Comparison of ENCODE assay signal across 27 mouse cellular contexts in the genomic region with DNA sequence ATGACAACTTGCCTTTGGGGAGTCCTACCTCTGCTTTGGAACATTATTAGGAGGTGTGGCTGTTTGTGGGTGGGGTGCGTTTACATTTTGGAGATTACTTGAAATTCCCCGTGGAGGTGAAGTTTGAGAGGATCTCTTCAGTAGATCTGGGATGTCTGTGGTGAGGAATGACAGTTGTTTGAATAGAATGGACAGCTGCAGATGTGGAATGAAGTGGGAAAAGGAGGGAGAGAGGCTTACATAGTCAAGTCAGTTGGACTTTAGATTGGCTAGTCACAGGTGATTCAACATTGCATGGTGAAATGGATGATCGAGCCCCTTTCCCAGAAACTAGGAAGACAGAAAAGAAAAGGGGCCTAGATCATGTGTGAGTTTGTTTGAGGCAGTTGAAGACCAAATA. TPM values are rescaled to one million over a fixed set of nuclear protein-coding genes. Genes with fewer than 3 reads are reported as not detected.
DNase-seq lines count a peak whose midpoint lies in the region; ATAC-seq and TF ChIP-seq lines count a peak whose summit lies in the region.
"Had no signal": no experiment of that assay in that cellular context is flagged by ENCODE, and none has a peak within 500 bp of the region (broad histone marks: within the 10 kb centered on the region; RNA-seq: fewer than 3 reads in every experiment).

No protein-coding gene starts in this region.

- no peak for DNase-seq in heart, adult 2 months
- no peak for DNase-seq in heart, adult 8-10 months (ENCODE audit: low spot score)
- peak; percentile 37 for DNase-seq in c-Kit-positive CD71-positive TER-119-positive erythroid progenitor cells, embryonic 14.5 days (ENCODE audit: low spot score)
- DNase-seq: adrenal gland, adult 8-10 months; cerebellum, postnatal 25 days; forebrain, postnatal 0 days; gastrocnemius, postnatal 25 days; heart, adult 11 months; heart, postnatal 36 days; kidney, adult 9 months; kidney, postnatal 10 days; layer of hippocampus, postnatal 36 days; lung, postnatal 4 days; midbrain, embryonic 14.5 days; right cerebral cortex, postnatal 25 days had no signal

- TF ChIP-seq CTCF in heart, adult 2 months (IDR thresholded peaks at IDR 0.05) = no peak
- no peak for TF ChIP-seq CTCF in C2C12 (IDR thresholded peaks at IDR 0.05; ENCODE audit: control insufficient read depth, insufficient read depth, insufficient read length)

- H3K36me3 ChIP-seq in heart, adult 2 months (ENCODE audit: control insufficient read depth, insufficient read depth, low read length) = peaks cover 6% of the 10 kb centered on the region
- H3K36me3 ChIP-seq in C2C12 (ENCODE audit: control insufficient read depth, insufficient read depth) = peaks cover 2% of the 10 kb centered on the region
- no peaks in the 10 kb centered on the region; the same call in 1 of the 2 replicates for H3K36me3 ChIP-seq in liver, embryonic 16.5 days (ENCODE audit: control insufficient read depth, insufficient read depth)
- 0 out of 2 replicates have a peak, but pooled peaks cover 4% of the 10 kb centered on the region for H3K36me3 ChIP-seq in forebrain, embryonic 12.5 days (replicated peaks)
- H3K36me3 ChIP-seq in forebrain, embryonic 16.5 days (ENCODE audit: control insufficient read depth, insufficient read depth) = no peaks in the 10 kb centered on the region
- H3K36me3 ChIP-seq: lung, embryonic 15.5 days; stomach, embryonic 15.5 days had no signal

- no peak overlapping the region for H3K9ac ChIP-seq in heart, adult 2 months (ENCODE audit: low read depth, low read length)
- H3K9ac ChIP-seq in liver, embryonic 16.5 days (ENCODE audit: low read depth, low read length) = no peak overlapping the region; the same call in 1 of the 2 replicates
- H3K9ac ChIP-seq in forebrain, embryonic 12.5 days = no peak overlapping the region
- H3K9ac ChIP-seq in forebrain, embryonic 16.5 days (replicated peaks; ENCODE audit: low read depth, low read length) = no peak overlapping the region
- H3K9ac ChIP-seq: embryonic facial prominence, embryonic 15.5 days; forebrain, postnatal 0 days; hindbrain, embryonic 12.5 days; limb, embryonic 15.5 days; lung, embryonic 15.5 days; stomach, embryonic 15.5 days had no signal

- intact Hi-C loops in heart, adult 2 months (cut with DNase I) = no loop called here

- ATAC-seq in liver, embryonic 16.5 days (ENCODE audit: low read depth) = no peak
- ATAC-seq in forebrain, embryonic 12.5 days (ENCODE audit: low FRiP score) = no peak
- no peak for ATAC-seq in forebrain, embryonic 16.5 days
- ATAC-seq: forebrain, postnatal 0 days; intestine, postnatal 0 days had no signal

- peaks cover 3% of the 10 kb centered on the region; the same call in 1 of the 2 replicates for H3K79me2 ChIP-seq in heart, adult 2 months (replicated peaks; ENCODE audit: control insufficient read depth, insufficient read depth, low read length)
- H3K79me2 ChIP-seq in C2C12 (ENCODE audit: control insufficient read depth, insufficient read depth) = peaks cover 82% of the 10 kb centered on the region

- peak overlapping the region; percentile 38; the same call in 1 of the 2 replicates for H3K27ac ChIP-seq in heart, adult 2 months
- peak overlapping the region; percentile 86 for H3K27ac ChIP-seq in liver, embryonic 16.5 days (ENCODE audit: low read length)
- H3K27ac ChIP-seq in forebrain, embryonic 12.5 days = no peak overlapping the region
- no peak overlapping the region for H3K27ac ChIP-seq in forebrain, embryonic 16.5 days (ENCODE audit: low read length)
- H3K27ac ChIP-seq: embryonic facial prominence, embryonic 10.5 days; embryonic facial prominence, embryonic 15.5 days; hindbrain, embryonic 12.5 days; limb, embryonic 10.5 days; limb, embryonic 15.5 days; lung, embryonic 15.5 days; stomach, embryonic 15.5 days had no signal

- peak overlapping the region; percentile 60 for H3K4me2 ChIP-seq in liver, embryonic 16.5 days (ENCODE audit: low read depth, low read length)
- no peak overlapping the region for H3K4me2 ChIP-seq in forebrain, embryonic 12.5 days
- H3K4me2 ChIP-seq in forebrain, embryonic 16.5 days (ENCODE audit: low read length) = no peak overlapping the region
- H3K4me2 ChIP-seq: embryonic facial prominence, embryonic 15.5 days; hindbrain, embryonic 12.5 days; limb, embryonic 15.5 days; lung, embryonic 15.5 days; stomach, embryonic 15.5 days had no signal

- H3ac ChIP-seq in C2C12 (ENCODE audit: control insufficient read depth, insufficient read length, low read depth) = no peak overlapping the region

- no peak for TF ChIP-seq EP300 in heart, adult 2 months (IDR thresholded peaks at IDR 0.05; ENCODE audit: insufficient read depth, low read depth, low read length)

- peaks cover 19% of the 10 kb centered on the region for H3K4me1 ChIP-seq in heart, adult 2 months (ENCODE audit: control insufficient read depth, insufficient read depth, low read length)
- peaks cover 82% of the 10 kb centered on the region for H3K4me1 ChIP-seq in liver, embryonic 16.5 days (ENCODE audit: control insufficient read depth, low read depth, low read length)
- no peaks in the 10 kb centered on the region; the same call in 1 of the 2 replicates for H3K4me1 ChIP-seq in forebrain, embryonic 12.5 days
- H3K4me1 ChIP-seq in forebrain, embryonic 16.5 days (replicated peaks; ENCODE audit: control insufficient read depth, insufficient read depth, low read length) = no peaks in the 10 kb centered on the region
- H3K4me1 ChIP-seq: hindbrain, embryonic 12.5 days; limb, embryonic 10.5 days had no signal

- H3K27me3 ChIP-seq in heart, adult 2 months (ENCODE audit: control insufficient read depth, insufficient read depth, low read length) = no peaks in the 10 kb centered on the region
- no peaks in the 10 kb centered on the region for H3K27me3 ChIP-seq in C2C12 (ENCODE audit: control insufficient read depth, insufficient read depth, insufficient read length)
- no peaks in the 10 kb centered on the region for H3K27me3 ChIP-seq in liver, embryonic 16.5 days (ENCODE audit: control insufficient read depth, insufficient read depth, low read depth, low read length)
- no peaks in the 10 kb centered on the region for H3K27me3 ChIP-seq in forebrain, embryonic 12.5 days
- H3K27me3 ChIP-seq in forebrain, embryonic 16.5 days (replicated peaks; ENCODE audit: control insufficient read depth, insufficient read depth, low read length) = no peaks in the 10 kb centered on the region
- H3K27me3 ChIP-seq: embryonic facial prominence, embryonic 15.5 days; hindbrain, embryonic 12.5 days; limb, embryonic 15.5 days; lung, embryonic 15.5 days; stomach, embryonic 15.5 days had no signal

- no peak overlapping the region for H3K4me3 ChIP-seq in heart, adult 2 months
- no peak overlapping the region for H3K4me3 ChIP-seq in C2C12 (ENCODE audit: insufficient read depth, poor library complexity, severe bottlenecking)
- no peak overlapping the region for H3K4me3 ChIP-seq in liver, embryonic 16.5 days (ENCODE audit: low read depth, low read length)
- no peak overlapping the region for H3K4me3 ChIP-seq in forebrain, embryonic 12.5 days (replicated peaks)
- no peak overlapping the region for H3K4me3 ChIP-seq in forebrain, embryonic 16.5 days (replicated peaks; ENCODE audit: low read length)
- H3K4me3 ChIP-seq: embryonic facial prominence, embryonic 10.5 days; embryonic facial prominence, embryonic 15.5 days; hindbrain, embryonic 12.5 days; limb, embryonic 10.5 days; limb, embryonic 15.5 days; lung, embryonic 15.5 days; stomach, embryonic 15.5 days had no signal

- H3K9me3 ChIP-seq in liver, embryonic 16.5 days (replicated peaks; ENCODE audit: control insufficient read depth, low read length) = no peaks in the 10 kb centered on the region
- no peaks in the 10 kb centered on the region for H3K9me3 ChIP-seq in forebrain, embryonic 12.5 days
- H3K9me3 ChIP-seq in forebrain, embryonic 16.5 days (ENCODE audit: control insufficient read depth, low read length) = no peaks in the 10 kb centered on the region
- H3K9me3 ChIP-seq: embryonic facial prominence, embryonic 10.5 days; embryonic facial prominence, embryonic 15.5 days; hindbrain, embryonic 12.5 days; limb, embryonic 10.5 days; limb, embryonic 15.5 days; lung, embryonic 15.5 days; stomach, embryonic 15.5 days had no signal

- TF ChIP-seq POLR2A in heart, adult 2 months (IDR thresholded peaks at IDR 0.05; ENCODE audit: insufficient read depth, low read depth, low read length) = no peak

- WGBS in heart, adult 2 months = 76% methylated on average over 3 of the region's 3 CpGs
- WGBS in liver, embryonic 16.5 days (ENCODE audit: insufficient replicate concordance) = 44% methylated on average over 3 of the region's 3 CpGs
- 86% methylated on average over 3 of the region's 3 CpGs for WGBS in forebrain, embryonic 12.5 days
- WGBS in forebrain, embryonic 16.5 days = 90% methylated on average over 3 of the region's 3 CpGs

- H3K79me3 ChIP-seq in C2C12 (ENCODE audit: low read depth) = peaks cover 13% of the 10 kb centered on the region

TF ChIP-seq in C2C12, 6 proteins besides CTCF, POLR2A, EP300 and RAD21:
- TF ChIP-seq CEBPB (IDR thresholded peaks at IDR 0.05; ENCODE audit: low read depth) (no peak), MYOD1 (IDR thresholded peaks at IDR 0.05; ENCODE audit: control insufficient read depth, insufficient read length, low read depth) (peak; percentile 92)

RNA-seq across cellular contexts. Expression of gene St3gal2, which starts 12.7 kb away (rescaled TPM):
- total RNA-seq in heart, adult 2 months (2021) = 10 to 100 TPM; 20.2 to 22.0 TPM
- polyA plus RNA-seq in heart, adult 2 months (2012; rRNA removed) = 25.9 and 34.8 TPM in 2 replicates
- 10 to 100 TPM; 21.3 to 25.4 (median 24.1) TPM for total RNA-seq in heart, adult 8-10 months (2022)
- 23.3 TPM for polyA plus RNA-seq in C2C12 (2012; fragmentation: generic; extraction: Trizol)
- 21.0 and 23.7 TPM in 2 replicates for polyA plus RNA-seq in liver, embryonic 16.5 days (2015; fragmentation: Nextera tagmentation; extraction: Ambion mirVana)
- 26.2 and 27.2 TPM in 2 replicates for polyA plus RNA-seq in forebrain, embryonic 12.5 days (2016; fragmentation: Nextera tagmentation; extraction: Ambion mirVana)
- polyA plus RNA-seq in forebrain, embryonic 16.5 days (2015; fragmentation: Nextera tagmentation; extraction: Ambion mirVana) = 24.7 and 25.2 TPM in 2 replicates

RNA-seq across cellular contexts. Expression of gene Fuk, which starts 30.2 kb away (rescaled TPM):
- 1 to 10 TPM; 4.5 to 4.6 TPM for total RNA-seq in heart, adult 2 months (2021)
- 6.2 and 8.8 TPM in 2 replicates for polyA plus RNA-seq in heart, adult 2 months (2012; rRNA removed)
- total RNA-seq in heart, adult 8-10 months (2022) = 1 to 10 TPM; 4.5 to 5.4 (median 4.6) TPM
- 6.4 TPM for polyA plus RNA-seq in C2C12 (2012; fragmentation: generic; extraction: Trizol)
- 2.7 and 2.9 TPM in 2 replicates for polyA plus RNA-seq in liver, embryonic 16.5 days (2015; fragmentation: Nextera tagmentation; extraction: Ambion mirVana)
- polyA plus RNA-seq in forebrain, embryonic 12.5 days (2016; fragmentation: Nextera tagmentation; extraction: Ambion mirVana) = 13.2 and 14.4 TPM in 2 replicates
- polyA plus RNA-seq in forebrain, embryonic 16.5 days (2015; fragmentation: Nextera tagmentation; extraction: Ambion mirVana) = 8.2 and 8.4 TPM in 2 replicates

Comparison
In these comparisons a context has a peak if more than half of its experiments do, and no peak if none do; other contexts are left out.
1. H3K27ac ChIP-seq: peak in heart, adult 2 months (single experiment) and liver, embryonic 16.5 days (single experiment); none in forebrain, embryonic 12.5 days (single experiment) and forebrain, embryonic 16.5 days (single experiment).